Mouse (Mus musculus) layer of hippocampus, adult 11-12 months (tissue): Measurements from ENCODE around the gene Cmtr2.

ENCODE experiments used
- DNase-seq: peaks from one replicate; pipeline ENCODE4 v3.0.0; 2022; ENCODE audit warnings: low spot score

Gene Cmtr2

DNA sequence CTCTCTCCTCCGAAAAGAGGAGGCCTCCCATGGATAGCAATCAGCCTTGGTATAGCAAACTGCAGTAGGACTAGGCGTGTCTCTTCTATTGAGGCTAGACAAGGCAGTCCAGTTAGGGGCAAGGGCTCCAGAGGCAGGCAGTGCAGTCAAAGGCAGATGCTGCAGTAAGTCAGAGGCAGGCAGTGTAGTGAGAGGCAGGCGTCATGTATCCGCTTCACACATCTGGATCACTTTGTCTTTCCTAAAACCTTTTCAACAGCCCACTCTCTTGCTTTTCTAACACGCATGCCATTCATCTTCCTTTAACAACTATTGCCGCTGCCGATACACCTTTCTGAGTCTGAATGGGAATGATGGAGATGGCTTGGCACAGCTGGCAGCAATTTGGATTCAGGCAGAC is at the start of gene Cmtr2:
Gene Cmtr2 (plus strand): TSS at position 301 of the 400 bp plus-strand sequence.
- no peak for DNase-seq

DNA sequence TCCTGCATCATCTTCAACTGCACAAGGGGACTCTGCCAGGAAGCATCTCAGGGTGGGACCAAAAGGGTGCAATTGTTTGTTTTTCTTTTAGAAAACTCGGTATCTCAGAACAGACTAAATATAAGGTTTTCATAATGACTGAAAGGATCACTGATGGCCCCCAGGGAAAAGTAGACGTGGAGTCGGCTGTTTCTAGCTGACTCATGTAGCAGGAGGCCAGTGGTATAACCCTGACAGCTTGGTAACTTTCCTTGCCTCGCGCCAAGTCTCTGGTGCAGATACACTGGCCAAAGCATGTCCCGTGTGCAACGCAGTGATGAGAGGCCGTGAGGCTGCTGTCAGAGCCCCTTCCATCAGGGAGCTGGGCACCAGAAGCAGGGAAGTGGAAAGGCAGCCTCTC is 49.2 kb upstream of the Cmtr2 start:
- DNase-seq, result no peak

DNA sequence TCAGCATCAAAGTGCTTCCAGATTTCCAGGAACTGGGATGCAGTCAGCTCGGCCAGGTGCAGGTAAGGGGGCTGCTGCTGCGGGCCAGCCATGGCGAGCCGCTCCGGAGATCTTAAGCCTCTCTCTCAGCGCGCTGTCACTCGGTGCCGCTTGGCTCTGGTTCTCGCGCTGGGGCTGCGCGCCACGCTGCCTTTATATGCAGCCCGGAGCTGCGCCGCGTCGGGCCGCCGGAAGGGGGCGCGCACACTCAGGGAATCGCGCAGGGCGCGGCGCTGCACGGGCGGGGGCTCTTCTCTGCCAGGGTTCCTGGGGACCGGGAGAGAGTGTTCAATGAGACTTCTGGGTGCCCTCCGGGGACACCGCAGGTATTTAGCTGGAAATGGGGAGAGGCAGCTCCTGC is 47.4 kb upstream of the Cmtr2 start, which contains the start of gene Calb2:
Gene Calb2 (minus strand): TSS at position 165 of the 400 bp plus-strand sequence.
- DNase-seq, result peak; percentile 73

DNA sequence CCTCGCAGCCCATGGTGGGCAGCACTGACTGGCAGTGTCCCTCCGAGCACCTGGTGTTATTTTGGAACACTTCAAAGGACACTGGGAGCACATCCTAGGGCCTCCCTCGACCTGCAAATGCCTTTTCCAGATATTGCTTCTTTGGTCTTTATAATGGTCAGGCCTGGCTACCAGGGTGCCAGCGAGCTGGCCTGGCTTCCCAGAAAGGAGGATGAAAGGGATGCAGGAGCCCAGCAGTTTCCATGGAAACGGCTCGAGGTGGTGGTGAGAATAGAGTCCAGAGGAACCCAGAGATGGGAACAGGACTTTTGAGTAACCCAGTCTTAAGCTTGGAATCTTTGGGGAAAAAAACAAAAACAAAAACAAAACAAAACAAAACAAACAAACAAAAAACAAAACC is 43.3 kb upstream of the Cmtr2 start:
- no peak for DNase-seq

DNA sequence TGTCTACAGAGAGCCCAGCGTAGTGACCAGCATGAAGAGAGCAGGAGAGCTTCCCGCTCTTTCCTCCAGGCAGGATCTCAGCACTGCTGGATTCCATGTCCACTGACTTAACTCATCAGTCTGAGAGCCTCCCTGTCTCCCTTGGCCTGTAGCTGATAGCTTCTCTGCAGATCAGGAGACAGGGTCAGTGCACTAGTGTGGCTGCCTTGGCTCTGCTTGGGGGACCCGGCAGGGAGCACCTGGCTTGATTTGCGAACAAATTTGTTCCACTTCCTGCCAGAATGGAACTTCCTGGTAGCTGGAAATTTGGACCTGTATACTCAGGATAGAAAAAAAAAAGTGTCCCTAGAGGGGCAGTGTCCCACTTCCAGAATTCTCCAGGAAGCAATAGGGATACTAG is 40.6 kb upstream of the Cmtr2 start:
- DNase-seq, result no peak

DNA sequence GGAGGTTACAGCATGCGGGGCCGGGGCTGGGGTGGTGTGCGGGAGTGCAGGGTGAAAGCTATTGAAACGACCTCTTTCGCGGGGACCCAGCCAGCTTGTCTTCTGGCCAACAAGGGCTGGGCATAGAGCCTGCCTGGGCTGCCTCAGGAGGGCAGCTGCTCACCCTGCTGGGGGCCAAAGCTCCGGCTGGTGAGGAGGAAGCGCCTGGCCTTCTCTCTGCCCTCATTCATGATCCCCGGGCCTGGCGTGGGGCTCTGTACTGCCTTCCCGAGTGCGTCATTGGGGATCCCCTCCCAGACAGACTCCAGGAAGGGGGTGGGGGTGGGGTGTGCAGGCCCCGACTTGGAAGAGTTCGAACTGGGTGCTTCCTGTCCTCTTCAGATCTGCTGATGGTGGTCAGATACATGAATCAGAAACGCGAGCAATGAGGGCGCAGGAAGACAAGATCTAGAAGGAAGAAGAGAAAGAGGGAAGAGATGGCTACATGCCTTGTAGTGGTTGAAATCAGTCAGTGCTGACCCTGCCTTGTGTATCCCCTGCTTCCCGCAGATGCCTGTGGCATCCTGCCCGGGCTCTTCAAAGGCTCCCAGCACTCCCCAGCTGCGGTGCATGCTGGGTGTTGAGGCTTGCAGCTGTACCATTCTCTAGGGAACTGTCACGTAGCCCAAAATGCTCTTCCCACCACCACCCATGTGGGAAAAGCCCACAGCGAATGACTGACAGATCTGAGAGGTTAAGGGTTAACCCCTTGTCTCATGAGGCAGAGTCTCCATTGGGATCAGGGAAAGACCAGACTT is 37.9 kb upstream of the Cmtr2 start:
- peak; percentile 22 for DNase-seq

DNA sequence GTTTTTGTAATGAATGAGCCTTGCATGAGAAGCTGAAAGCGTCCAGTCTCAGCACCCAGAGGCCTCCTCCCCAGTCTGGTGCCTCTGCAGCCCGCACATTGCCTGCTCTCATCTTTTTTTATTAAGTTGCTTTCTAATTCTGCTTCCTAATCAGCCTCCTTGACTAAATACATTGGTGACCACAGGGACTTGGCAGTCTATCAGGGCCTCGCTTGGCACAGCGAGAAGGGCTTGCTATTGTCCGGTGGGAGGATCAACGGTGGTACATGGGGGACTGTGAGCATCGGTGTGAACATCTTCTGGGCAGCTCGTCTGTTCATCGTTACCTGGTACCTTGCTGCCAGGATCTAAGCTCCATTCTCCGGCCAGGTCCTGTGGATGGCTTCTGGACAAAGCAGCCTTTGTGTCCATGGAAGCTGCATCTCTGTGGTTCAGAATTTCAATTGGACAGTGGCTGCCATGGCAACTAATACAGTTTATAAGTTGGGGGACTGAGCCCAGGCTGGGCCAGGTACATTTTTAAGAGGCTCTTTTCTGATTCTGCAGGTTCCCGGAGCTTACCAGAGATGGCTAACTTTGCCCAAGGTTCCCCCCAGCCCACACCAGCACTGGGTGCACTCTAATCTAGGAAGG is 32.6 kb upstream of the Cmtr2 start:
- DNase-seq, result no peak

DNA sequence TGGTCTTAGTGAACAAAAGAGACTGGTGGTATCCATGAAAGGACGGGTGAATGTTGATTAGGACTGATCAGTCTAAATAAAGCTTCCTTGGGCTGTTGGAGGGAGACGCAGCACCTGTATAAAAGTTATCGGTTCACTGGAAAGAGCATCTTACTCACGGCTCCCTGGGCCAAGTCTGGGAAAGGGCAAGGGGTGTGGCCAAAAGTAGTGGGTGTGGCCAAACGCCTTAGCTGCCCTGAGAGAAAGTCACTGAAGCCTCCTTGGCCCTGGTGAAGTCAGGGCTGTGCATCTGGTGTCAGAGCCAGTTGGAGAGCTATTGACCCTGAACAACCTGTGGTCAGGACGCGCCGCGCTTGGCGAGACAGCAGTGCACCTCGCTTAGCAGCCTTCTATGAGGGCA is 31.7 kb upstream of the Cmtr2 start:
- DNase-seq, result no peak

DNA sequence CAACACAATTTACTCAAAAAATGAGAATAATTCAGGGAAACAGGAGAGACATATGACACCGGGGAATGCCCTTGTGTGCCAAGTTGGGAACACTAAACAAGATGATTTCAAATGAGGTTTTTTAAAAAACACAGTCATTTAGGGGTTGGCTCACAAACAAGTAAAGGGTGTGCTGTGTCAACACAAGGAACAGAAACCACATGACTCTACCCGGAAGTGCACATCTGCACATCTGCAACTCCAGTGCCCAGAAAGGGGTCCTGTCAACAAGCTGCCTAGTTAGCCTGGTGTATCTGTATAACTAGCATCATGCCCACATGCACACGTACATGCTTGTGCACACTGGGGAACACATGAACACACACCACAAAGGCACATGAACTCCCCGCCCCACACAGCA is 29.9 kb upstream of the Cmtr2 start:
- no peak for DNase-seq

DNA sequence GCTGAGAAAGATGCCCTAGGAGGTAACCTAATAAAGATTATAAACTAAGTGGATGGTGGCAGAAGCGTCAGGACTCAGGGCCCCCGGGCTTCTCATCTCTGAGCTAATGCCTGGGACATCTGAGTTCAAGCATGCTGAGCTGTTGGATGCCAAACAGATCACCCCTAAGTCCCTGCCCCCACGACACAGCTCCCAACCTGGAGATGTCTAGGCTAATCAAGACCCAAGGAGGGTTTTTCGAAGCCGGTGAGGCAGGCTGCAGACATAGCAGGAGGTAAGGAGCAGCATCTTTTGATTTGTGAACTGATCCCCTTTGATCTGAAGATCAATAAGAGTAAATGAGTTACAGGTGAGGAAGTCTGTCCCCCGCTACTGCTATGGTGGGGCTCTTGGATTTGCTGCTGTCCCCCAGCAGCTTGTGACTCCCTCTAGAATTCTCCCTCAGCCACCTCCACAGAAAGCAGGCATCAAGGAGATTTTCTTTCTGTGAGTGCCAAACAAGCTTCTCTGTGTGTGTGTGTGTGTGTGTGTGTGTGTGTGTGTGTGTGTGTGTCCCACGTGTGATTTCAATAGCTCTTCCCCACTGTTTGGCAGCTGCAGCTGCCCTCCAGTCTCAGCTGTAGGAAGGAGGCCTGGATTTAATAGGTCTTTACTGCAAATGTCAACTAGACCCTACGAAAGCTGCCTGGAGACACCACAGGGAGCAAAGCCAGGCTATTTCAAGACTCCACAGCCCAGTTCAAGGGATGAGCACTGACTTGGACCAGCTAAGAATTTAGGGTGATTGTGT is 26.3 kb upstream of the Cmtr2 start:
- DNase-seq, result no peak

DNA sequence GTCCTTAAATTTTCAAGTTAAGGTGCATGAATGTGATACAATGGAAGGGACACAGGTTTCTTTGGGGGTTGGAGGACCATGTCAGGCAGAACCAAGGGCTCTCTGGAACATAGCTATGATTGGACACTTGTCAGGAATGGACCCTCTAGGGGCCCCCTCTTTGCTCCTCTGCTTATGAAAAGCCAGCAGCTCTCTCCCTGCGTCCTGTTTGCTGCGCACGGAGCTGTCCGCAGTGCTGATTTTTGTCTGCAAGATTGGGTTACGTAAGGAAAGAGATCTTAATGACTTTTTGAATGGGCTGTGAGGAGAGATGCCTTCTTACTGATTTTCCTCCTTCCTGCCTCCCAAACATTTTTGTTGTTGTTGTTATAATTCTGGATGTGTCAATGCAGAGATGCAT is 18.8 kb upstream of the Cmtr2 start:
- no peak for DNase-seq

DNA sequence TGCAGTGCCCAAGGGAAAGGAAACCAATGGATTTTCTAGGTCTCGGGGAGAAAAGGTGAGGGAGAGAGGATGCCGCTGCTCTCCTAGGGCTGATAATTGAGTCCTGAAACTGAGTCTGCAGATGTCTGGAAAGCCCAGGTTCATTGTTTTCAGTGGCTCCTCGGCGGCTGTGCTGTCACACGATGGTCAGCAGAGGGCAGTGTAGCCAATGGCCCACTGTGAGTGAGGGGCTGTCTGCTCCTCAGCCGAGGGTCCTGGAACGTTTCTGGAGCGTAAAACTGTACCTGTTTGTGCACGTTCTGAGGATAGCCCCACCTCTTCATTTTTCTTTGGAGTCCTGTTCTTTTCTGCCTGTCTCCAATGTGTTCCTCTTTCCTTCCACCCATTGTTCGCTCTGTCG is 13.7 kb upstream of the Cmtr2 start:
- no peak for DNase-seq

DNA sequence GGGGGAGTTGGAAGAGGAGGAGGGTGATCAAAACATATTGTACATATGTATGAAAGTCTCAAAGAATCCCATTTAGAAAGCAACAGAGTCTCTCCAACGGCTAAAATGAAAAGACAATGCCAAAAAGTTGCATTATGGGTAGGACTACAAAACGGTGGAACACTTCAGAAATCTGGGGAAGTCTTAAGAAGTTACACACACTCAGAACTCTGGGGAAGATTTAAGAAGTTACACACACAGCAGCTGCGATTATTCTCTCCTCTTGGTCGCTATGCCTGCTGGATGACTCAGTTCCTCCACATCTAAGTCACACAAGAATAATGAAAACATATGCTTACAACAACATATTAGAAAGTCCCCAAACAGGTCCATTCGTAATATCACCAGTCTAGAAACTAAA is 788 bp downstream of the Cmtr2 start:
- no peak for DNase-seq

DNA sequence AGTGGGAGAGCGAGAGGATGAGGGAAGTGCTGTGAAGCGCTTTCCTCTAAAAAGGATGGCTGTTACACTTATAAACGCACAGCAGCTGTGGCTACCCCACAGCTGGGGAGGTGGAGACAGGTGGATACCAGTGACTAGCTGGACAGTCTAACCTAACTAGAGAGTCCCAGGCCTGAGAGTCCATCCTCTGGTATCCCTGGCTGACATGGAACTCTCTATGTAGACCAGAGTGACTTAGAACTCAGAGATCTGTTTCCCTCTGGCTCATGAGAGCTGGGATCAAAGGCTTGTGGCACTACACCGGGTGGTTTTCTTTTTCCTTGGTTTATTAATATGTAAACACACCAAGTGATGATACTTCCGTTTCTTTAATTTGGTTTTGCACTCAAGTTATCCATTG is 1.7 kb downstream of the Cmtr2 start:
- DNase-seq, result no peak

DNA sequence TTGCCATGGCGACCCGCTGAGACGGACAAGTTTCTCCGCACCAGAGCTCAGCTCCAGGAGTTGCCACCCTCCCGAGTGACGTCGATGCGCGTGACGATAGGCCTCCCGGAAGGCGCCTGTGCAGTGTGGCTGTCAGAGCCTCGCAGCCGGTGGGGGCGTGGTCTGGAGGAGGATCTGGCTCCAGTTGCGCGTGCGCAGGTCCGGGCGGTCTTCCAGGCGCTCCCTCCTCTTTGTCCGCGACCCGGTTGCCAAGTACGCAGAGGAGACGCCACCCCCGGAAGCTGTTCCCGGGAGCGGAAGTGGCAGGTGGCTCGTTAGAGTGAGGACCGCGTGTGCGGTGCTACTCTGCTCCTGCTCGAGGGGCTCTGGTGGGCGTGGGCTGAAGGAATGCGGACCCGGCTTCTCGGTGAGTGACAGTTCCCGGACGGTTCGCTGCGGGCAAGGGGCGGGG is 2.2 kb downstream of the Cmtr2 start:
- DNase-seq, result peak; percentile 100

DNA sequence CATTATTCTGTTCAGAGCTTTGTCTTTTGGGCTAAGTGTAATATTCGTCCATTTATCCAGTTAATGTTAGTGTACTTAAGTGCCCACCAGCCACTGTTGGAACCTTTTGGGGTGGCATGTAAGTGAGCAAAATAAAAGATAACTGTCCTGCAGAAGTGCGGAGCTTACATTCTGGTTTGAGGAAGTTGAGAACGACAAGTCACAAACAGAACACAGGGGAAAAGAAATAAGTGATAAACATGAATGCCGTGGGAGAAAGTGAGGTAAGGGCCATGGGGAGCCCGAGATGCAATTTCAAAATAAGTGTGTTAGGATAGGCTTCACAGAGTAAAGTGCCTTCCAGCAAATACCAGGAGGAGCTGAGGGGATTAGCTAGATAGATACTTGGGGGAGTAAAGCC is 3.0 kb downstream of the Cmtr2 start:
- DNase-seq, result no peak

DNA sequence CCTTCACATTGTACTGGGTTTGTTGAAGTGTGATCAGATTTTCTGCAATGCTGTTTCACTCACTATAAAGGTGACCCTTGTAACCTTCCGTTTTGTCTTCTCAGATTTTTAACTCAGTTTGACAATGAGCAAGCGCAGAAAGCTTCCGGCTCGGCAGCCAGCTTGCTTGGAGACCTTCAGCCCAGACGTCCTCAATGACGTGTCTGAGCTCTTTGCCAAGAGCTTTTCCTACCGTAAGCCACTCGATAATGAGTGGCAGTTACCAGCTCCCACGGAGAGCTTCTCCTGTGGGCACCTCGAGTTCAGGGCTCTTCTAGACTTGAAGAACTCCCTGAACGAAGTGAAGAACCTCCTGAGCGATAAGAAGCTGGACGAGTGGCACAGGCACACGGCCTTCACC is 5.5 kb downstream of the Cmtr2 start:
- DNase-seq, result no peak

DNA sequence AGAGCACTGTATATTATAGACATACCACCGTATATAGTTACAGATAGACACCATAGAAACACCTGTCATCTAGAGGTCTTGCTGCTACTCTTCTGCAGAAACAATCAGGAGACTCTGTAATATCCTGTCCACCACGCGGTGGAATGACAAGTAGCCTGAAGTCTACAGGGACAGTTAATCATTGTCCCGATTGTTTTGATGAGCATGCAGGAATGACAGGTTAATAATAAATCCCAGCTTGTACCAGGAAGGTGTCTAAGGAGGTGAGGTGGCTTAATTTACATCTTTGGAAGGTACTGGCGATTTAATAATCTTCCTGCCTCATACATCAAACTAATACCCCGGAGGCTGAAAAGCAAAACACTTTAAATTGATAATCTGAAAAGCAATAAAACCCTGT is 15.3 kb downstream of the Cmtr2 start:
- no peak for DNase-seq

DNA sequence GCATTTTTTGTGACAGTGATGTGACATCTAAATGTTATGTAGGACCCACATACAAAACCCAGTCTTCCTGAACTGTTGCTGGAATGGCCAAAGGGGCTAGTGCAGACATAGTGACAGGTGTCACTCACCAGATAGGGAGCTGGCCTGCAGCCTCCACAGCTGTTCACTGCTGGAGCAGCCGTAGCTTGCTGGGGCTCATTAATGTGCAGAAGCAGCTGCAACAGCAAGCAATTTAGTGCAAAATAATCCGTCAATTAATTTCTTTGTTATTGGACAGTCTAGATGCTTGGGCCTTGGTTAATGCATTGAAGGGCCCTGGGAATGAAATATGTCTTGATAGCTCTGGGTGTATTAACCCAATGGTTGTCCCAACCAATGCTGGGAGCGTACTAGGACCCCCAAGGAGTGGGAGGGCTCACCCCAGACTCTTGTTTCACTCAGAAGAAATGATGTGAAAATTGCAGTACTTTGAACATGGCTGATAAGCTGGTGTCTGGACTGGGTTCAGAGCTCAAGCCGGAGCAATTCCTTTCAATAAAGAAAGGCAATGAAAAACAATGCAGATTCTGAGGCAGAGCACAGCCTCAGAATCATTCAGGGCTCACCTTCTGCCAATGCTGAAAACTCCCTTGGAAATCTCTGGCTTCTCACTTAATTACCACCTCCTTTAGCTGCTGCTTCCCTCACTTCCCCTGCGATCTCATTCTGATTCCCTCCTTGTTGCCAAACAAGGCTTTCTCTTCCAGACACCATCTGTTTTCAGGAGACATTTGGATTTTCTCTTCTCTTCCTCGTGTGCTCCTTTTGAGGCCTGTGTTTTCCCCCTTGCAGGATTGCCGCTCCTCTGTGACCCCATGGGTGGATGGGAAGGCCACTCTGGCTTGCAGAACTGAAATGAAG is 27.1 kb downstream of the Cmtr2 start:
- DNase-seq, result no peak

DNA sequence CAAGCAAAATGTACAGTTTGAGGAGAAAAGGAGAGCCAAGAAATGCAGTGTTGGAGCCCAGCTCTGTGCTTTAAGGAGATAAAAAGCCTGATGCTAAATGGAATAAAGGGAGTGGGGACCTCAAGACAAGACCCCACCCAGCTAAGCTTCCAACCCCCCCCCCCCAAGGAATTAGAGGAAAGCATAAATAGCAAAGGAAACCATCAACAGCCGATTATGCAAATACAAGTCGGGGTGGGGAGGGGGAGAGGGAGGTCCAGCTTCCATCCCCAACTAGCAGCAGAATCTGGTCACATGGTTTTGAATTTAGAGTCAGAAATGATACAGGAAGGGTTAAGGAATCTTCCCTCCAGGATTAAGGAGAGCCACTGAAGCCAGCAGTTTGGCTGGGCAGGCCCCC is 29.1 kb downstream of the Cmtr2 start:
- DNase-seq, result no peak

DNA sequence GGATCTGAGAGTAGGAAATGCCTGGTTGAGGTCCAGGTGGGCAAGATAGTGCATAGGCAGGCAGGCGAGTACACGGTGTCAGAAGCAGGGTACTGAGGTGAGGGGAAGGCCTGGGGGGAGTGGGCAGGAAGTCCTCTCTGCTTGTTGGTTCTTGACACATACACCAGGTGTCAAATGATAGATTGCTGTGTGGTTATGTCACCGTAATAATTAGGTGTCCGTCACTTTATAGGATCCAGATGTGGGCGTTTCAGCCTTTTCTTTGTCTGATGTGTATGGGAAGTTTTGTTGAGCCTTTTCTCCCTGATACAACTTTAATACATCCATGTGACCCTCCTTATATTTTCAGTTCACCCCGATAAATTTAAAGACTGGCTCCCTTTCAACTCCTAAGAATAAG is 31.8 kb downstream of the Cmtr2 start:
- no peak for DNase-seq

DNA sequence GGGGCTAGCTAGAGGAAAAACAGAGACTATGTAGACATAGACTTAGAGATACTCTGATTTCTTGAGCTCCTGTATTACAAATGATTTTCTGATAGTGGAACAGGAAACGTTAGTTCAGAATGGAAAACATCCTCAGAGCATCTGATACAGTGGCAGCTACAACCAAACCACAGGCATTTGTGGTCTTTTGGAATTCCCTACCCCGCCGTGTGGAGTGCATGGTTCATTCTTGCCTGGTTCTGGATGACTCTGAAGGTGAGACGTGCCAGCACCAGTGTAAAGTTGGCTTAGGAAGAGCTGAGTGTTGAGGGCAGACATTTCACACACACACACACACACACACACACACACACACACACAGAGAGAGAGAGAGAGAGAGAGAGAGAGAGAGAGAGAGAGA is 38.5 kb downstream of the Cmtr2 start:
- DNase-seq, result no peak
